Mouse (Mus musculus) macrophage (primary cell): ENCODE measurements around the gene Pptc7. TPM values are rescaled to one million over a fixed set of nuclear protein-coding genes. Genes with fewer than 3 reads are reported as not detected.

ENCODE experiments used
- H3K27ac ChIP-seq: fragments of 350-480 bp; formaldehyde crosslinking; 2 replicates; pipeline ENCODE4 v1.9.0; 2021
- H3K36me3 ChIP-seq: fragments of 350-480 bp; formaldehyde crosslinking; 2 replicates; pipeline ENCODE4 v1.9.0; 2021; ENCODE audit errors: inconsistent target
- H3K4me3 ChIP-seq: fragments of 350-480 bp; formaldehyde crosslinking; 2 replicates; pipeline ENCODE4 v1.9.0; 2021; ENCODE audit errors: inconsistent target
- H3K79me2 ChIP-seq: fragments of 350-480 bp; formaldehyde crosslinking; 2 replicates; pipeline ENCODE4 v1.9.0; 2021; ENCODE audit errors: inconsistent target
- WGBS: methylation state at CpG from one replicate; pipeline ENCODE4 v1.1.7; 2026; ENCODE audit warnings: inconsistent platforms; ENCODE audit not compliant: missing documents; 5-methylcytosine and 5-hydroxymethylcytosine counted together
- polyA plus RNA-seq: library from polyadenylated mRNA; stranded (reverse); fragments of 250-400 nt; gene quantifications from 3 replicates; pipeline ENCODE4 v1.2.4, GENCODE M21; 2018; ENCODE audit warnings: inconsistent platforms

Gene Pptc7
- polyA plus RNA-seq, 1 experiment from 2014 or later = 12.5 TPM

DNA sequence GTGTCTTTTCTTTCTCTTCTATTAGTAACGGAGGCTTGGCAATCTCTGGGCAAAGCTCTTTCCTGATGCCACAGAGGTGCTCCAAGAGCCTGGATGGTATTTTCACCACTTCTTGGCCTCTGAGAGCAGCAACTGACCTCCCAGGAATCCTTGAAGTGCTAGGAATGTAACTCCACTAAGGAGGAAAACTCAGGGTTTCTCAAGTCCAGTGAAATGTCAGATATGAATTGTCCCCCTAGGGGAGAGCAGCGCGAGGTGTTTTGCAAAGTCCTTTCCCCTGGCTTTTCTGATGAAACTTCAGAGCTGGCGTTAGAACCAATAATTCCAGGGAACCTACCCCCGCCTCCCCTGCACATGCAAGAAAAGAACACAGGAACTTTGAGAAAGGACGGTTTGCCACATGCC is 3.7 kb upstream of the Pptc7 start:
- H3K36me3 ChIP-seq = no peaks in the 10 kb centered on the region
- H3K27ac ChIP-seq = peak overlapping the region; percentile 38
- H3K79me2 ChIP-seq = peaks cover 8% of the 10 kb centered on the region
- no peak overlapping the region for H3K4me3 ChIP-seq
- 50% methylated on average over 6 of the region's 6 CpGs for WGBS

DNA sequence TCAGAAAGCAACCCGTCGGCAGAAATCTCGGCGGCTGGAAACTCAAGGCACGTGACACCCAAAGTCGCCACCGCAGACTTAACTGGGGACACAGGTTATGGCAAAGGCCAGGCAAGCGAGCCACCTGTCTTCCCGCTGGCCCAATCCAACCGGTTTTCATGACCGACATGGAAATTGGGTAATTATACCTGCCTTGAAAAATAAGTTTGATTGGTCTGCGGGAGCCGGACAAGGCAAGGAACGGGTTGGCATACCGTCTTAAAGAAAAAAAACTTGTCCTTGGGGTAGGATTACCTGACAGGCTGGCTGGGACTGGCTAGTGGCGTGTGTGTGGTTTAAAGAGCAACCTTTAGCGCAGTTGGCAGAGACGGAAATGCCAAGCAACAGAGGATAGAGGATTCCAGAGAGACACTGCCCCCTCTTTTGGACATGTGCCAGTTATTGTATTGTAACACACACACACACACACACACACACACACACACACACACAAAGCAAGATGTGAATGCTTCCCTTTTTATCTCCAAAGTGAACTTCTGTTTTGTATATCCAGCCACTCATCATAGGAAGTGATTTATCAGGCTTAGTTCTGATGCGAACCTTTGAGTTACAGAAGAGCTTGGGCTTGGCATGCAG is 3.2 kb upstream of the Pptc7 start:
- Histone ChIP-seq H3K36me3 (no peaks in the 10 kb centered on the region), H3K79me2 (peaks cover 13% of the 10 kb centered on the region), H3K27ac (peak overlapping the region; percentile 38), H3K4me3 (no peak overlapping the region)
- WGBS = 38% methylated on average over 19 of the region's 19 CpGs

DNA sequence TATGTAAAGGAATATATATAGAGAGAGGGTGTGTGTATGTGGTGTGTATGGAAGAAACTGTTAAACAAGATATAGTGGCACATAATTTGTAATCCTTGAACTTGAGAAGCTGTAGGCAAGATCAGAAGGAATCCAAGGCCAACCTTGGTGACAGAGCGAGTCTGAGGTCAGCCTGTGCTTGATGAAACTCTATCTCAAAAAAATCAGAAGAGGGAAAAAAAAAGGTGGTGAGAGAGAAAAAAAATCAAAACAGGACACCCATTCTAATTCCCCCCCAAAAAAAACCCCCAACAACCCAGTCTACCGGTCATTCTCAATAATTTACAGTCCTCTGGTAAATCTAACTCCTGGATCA is 360 bp upstream of the Pptc7 start:
- H3K27ac ChIP-seq = peak overlapping the region; percentile 10; the same call in 1 of the 2 replicates
- WGBS = 9% methylated on average over 2 of the region's 2 CpGs
- H3K4me3 ChIP-seq = no peak overlapping the region; the same call in 1 of the 2 replicates
- peaks cover 42% of the 10 kb centered on the region for H3K79me2 ChIP-seq
- H3K36me3 ChIP-seq = no peaks in the 10 kb centered on the region

DNA sequence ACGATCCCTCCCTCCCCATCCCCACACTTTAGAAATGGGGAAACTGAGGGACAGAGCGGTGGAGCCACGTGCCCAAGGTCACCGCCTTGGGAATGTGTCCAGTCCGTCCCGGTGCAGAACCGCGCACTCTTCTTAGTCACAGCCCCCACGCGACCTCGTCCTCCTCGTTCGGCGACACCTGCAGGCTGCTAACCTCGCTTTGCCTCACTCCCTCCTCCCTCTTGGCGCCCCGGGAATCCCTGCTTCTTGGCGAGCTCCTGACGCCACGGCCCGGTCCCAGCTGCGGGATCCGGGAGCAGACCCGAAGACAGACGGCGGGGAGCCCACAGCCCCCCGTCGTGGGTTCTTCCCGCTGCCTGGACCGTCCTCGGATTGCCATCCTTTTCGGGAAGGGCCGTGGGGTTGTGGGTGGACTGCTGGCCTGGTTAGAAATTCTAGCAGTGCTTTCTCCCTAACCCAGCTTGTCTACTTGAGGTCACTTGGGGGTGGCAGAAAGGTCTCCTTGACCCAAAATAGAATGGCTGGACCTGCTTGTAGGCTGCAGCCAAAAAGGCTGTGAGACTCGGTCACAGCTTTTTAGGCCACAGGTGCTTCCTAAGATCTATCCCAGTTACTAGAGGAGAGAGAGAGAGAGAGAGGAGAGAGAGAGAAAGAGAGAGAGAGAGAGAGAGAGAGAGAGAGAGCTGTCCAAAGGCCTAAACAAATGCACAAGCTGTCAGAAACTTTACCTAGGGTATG is 1.0 kb downstream of the Pptc7 start:
- Histone ChIP-seq H3K36me3 (no peaks in the 10 kb centered on the region), H3K79me2 (peaks cover 56% of the 10 kb centered on the region), H3K4me3 (peak overlapping the region; percentile 52), H3K27ac (no peak overlapping the region)
- WGBS = under 1% methylated on average over 34 of the region's 34 CpGs

DNA sequence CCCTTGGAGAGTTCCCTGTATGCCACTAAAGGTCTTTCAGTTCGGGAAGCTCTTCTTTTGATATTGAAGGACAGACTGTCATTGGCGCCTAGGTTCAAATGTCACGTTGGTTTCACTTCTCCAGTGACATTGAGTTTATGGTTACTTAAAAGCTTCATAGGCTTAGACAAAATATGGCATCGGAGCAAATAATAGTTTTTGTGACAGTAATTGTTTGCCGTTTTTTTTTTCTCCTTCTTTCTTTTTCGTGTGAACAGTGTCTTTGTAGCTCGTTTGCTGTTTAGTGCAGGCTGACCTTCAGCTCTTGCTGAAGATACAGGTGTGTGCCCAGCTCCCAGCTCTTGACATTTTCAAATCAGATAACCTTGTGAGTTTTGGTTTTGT is 1.6 kb downstream of the Pptc7 start:
- H3K79me2 ChIP-seq = peaks cover 61% of the 10 kb centered on the region
- no peaks in the 10 kb centered on the region for H3K36me3 ChIP-seq
- peak overlapping the region; percentile 52 for H3K4me3 ChIP-seq
- H3K27ac ChIP-seq = no peak overlapping the region
- 28% methylated on average over 7 of the region's 7 CpGs for WGBS

DNA sequence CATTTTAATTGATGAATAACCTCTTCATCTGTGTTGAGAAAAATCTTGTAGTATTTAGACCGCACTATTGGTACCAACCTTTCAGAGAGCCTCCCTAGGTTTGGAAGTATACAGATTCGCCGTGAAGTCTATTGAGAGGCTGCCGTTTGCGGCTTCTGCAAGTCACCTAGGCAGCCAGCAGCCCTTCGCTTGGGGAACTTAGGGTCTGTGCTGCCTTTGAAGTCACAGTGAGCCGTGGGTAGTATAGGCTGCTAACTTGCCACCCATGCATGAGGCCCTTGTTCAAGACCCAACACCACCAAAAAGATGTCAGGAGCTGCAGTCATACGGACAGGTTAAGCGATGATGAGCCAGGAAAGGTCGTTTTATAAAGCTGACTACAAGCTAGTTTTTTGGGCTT is 2.0 kb downstream of the Pptc7 start:
- H3K27ac ChIP-seq = no peak overlapping the region
- H3K79me2 ChIP-seq = peaks cover 65% of the 10 kb centered on the region
- no peaks in the 10 kb centered on the region for H3K36me3 ChIP-seq
- 87% methylated on average over 10 of the region's 10 CpGs for WGBS
- no peak overlapping the region for H3K4me3 ChIP-seq

DNA sequence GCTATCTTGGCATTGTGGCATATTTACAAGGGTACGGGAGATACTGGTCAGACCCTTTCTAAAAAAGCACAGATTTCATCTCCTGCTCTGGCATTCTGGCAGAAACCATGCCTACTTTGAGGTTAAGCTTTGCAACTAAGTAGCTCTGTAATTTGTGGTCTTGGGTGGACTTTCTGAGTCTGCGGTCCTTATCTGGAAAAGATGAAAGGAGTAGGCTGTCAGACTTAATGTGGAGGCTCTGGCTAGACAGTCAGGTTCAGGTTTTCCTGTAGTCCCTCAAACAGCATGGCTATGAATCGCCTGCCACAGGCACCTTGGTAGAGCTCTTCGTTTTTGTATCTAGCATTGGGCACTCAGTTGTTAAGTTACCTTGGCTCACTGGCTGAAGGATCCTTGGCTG is 2.9 kb downstream of the Pptc7 start:
- 86% methylated on average over 4 of the region's 4 CpGs for WGBS
- H3K27ac ChIP-seq = no peak overlapping the region
- no peak overlapping the region for H3K4me3 ChIP-seq

DNA sequence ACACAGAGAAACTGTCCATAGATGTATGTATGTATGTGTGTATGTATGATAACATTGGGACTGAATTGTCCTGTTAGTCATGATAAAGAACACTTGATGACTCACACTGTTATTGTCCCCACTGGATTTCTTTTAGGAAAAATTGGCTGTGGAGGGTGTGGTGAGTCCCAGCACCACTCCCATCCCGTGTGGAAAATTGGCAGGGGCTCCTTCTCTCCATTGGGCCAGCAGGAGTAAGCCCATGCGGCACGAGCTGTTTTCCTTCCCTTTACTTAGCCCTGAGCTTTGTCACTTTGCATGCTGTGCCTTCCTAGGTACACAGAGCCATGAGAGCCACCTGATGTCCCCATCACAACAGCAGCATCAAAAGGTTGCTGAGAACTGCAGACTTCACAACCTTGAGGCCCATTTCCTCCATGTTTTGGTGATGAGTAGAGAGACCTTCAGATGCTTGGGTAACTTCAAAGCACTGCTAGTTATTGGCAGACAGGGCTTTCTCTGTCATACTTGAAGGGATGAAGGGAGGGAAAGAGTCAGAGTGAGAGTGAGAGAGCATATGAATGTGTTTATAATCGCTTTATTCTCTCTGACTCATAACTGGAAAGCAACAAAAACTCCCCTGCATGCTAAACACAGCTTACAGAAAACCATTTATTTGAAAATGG is 4.1 kb downstream of the Pptc7 start:
- Histone ChIP-seq H3K4me3 (no peak overlapping the region), H3K36me3 (no peaks in the 10 kb centered on the region), H3K27ac (no peak overlapping the region), H3K79me2 (peaks cover 86% of the 10 kb centered on the region)
- WGBS = 96% methylated on average over 4 of the region's 4 CpGs

More for the DNA sequence above, 2.9 kb downstream of the Pptc7 start:
- H3K36me3 ChIP-seq = no peaks in the 10 kb centered on the region
- H3K79me2 ChIP-seq = peaks cover 74% of the 10 kb centered on the region

DNA sequence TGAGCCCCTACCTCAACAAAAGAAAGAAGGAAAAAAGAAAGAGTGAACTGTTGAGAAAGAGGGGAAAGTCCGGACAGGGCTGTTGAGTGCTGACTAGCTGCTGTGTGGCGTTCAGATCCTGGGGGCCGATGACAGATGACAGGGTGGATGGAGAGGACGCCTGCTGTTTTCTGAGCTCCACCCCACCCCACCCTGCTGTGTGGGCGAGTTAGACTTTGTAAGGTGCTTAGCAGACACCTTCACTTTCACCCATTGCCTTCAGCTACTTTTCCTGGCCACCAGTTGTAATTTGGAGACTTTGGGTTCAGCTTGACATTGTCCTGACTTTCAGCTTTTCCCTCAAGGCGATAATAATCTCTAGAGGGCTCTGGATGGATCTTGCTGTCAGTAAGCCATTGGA is 7.0 kb downstream of the Pptc7 start:
- no peak overlapping the region for H3K27ac ChIP-seq
- peaks cover 100% of the 10 kb centered on the region for H3K79me2 ChIP-seq
- WGBS = 89% methylated on average over 6 of the region's 6 CpGs
- H3K4me3 ChIP-seq = no peak overlapping the region
- H3K36me3 ChIP-seq = no peaks in the 10 kb centered on the region

DNA sequence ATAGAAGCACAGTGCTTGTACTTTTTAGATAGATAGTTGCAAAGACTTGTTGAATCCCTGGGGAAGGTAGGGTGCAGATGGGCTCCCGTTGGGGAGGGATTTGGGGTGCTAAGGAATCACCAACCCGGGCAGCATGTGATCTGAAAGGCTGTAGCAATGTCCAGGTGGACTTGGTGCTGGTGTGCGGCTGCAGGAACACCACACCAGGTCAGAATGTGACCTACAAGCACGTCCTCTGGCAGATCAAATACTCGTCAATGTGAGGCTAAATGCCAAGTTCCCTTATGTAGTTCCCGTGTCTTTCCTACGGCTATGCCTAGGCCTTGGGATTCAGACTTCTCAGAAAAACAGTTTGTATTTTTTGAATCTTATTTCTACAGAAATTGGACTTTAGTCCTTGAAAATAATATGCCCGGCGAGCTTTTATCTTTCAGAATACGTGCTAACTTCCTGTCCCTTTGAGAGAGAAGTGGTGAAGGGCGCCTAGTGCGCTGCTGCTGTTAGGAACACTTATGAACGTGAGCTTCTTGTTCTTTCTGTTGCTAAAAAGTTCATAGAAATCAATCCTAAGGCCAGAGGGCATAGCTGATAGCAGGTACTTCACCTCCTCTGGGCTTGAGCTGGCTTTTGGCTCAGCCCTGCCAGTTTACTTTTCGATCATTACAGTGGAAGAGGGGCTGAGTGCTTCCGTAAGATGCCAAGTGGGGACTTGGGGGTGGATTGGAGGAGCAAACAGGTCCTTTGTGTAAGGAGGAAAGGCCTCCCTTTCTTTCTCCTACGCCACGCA is 7.6 kb downstream of the Pptc7 start:
- 63% methylated on average over 15 of the region's 17 CpGs for WGBS
- H3K79me2 ChIP-seq = peaks cover 100% of the 10 kb centered on the region
- H3K36me3 ChIP-seq = no peaks in the 10 kb centered on the region
- no peak overlapping the region for H3K4me3 ChIP-seq
- H3K27ac ChIP-seq = no peak overlapping the region

DNA sequence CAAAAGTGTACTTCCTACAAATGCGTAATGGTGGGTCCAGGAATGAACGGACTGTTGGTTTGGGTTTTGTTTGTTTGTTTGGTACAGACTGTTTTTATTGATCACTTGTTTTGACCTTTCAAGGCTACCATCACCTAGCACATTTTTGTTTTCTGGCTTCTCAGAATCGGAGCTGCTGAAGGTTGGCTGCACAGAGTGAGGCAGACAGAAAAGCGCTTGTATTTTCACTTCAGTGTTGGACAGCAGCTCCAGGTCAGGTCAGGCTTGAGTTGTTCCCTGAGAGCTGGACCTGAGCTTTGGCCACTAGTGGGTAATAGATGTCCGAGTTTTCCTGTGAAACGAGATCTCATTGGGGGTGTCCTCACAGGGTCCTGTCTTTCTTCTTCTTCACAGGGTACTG is 9.0 kb downstream of the Pptc7 start:
- H3K36me3 ChIP-seq = no peaks in the 10 kb centered on the region
- no peak overlapping the region for H3K27ac ChIP-seq
- 100% methylated on average over 6 of the region's 6 CpGs for WGBS

DNA sequence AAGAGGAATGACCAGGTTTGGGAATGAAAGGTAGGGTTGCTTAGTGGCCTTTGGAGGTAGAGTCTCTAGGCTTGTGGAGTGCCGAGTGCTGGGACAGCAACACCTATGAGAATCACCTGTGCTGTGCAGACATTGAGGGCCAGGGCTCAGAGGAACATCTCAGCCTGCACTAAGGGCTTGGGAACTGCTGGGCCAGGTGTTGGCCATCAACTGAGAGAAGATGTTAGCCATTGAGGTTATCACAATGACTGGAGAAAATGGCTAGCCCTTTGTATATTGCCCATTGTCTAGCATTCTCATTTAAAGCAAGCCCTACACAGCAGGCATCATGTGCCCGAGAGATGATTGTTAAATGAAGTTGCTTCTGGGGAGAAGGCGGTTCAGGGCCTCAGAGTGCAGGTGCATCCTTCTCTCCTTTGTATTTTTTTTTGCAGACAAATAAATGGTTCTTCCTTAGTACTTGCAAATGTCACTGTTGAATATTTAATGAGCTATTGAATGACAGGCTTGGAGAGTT is 10.1 kb downstream of the Pptc7 start:
- 87% methylated on average over 3 of the region's 3 CpGs for WGBS
- Histone ChIP-seq H3K79me2 (peaks cover 100% of the 10 kb centered on the region), H3K36me3 (no peaks in the 10 kb centered on the region), H3K27ac (no peak overlapping the region), H3K4me3 (no peak overlapping the region)

More for the DNA sequence above, 9.0 kb downstream of the Pptc7 start:
- no peak overlapping the region for H3K4me3 ChIP-seq
- H3K79me2 ChIP-seq = peaks cover 100% of the 10 kb centered on the region

DNA sequence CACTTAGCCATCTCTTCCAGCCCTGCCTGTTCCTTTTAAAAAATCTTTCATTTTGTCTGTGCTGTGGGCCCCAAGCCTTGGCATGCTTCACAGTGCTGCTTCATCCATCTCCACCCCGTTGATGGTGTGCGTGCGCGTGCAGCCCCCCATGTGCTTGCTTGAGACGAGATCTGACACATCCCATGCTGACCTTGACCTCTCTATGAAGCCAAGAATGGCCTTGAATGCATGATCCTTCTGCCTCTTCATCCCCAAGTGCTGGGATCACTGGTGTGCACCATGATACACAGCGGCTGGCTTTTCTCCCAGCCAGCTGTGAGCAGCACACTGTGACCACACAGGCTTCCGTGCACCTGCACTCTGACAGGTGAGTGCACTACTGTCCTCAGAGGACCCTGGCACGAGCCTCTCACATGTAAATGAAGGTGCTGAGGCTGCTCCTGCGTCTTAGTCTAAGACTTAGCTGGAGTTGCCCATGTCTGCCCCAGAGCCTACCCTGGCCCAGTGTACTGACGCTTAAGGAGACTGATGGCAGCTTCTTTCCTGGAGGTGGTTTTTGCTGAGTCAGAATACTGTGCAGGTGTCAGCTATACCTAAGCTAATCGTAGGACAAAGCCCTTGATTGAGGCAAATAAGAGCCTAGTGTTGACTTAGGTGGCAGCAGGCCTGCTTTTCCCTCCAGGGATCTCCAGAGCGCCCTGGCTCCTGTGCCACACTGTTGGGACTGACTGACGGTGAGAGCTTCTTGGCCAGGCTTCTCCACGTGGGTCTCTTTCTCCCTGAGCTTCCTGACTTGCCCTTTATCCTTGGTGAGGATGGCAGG is 11.2 kb downstream of the Pptc7 start:
- no peak overlapping the region for H3K27ac ChIP-seq
- WGBS = 86% methylated on average over 14 of the region's 14 CpGs
- H3K79me2 ChIP-seq = peaks cover 100% of the 10 kb centered on the region
- no peaks in the 10 kb centered on the region for H3K36me3 ChIP-seq
- H3K4me3 ChIP-seq = no peak overlapping the region

DNA sequence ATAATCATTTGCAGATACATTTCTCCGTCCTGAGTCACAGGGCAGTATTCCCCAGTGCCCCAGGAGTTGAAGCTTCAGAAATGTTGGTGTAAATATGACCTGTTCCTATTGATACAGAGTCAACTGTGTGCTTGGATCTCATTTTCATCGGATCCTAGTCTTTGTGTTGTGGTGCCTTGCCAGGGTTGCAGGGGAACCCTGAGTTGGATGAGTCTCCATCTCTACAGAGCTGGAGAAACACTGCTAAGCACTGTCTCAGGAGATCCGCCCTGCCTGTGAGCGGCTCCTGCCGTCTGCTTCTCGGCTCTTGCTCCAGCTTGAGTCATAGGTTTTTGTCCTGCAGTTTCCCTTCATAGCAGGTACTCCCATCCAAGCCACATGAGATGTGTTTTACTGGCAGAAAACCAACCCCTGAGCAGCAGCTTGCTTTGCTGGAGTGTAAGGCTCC is 15.9 kb downstream of the Pptc7 start:
- peaks cover 100% of the 10 kb centered on the region for H3K79me2 ChIP-seq
- no peak overlapping the region for H3K27ac ChIP-seq
- H3K36me3 ChIP-seq = no peaks in the 10 kb centered on the region
- 97% methylated on average over 6 of the region's 6 CpGs for WGBS
- H3K4me3 ChIP-seq = no peak overlapping the region
